Mouse (Mus musculus): ENCODE results near the gene Ovca2. TPM values are rescaled to one million over a fixed set of nuclear protein-coding genes. Genes with fewer than 3 reads are reported as not detected.

The Ovca2 gene
- polyA plus RNA-seq, 1 experiment from 2014 or later = 19.4 TPM

- Histone ChIP-seq H3K27me3 (ENCODE audit: control insufficient read depth, insufficient read depth, low read length) (peaks cover 34% of the 10 kb centered on the region), H3K9ac (ENCODE audit: low read length) (peak overlapping the region; percentile 86), H3K4me2 (ENCODE audit: low read depth, low read length) (peak overlapping the region; percentile 88), H3K9me3 (replicated peaks; ENCODE audit: control insufficient read depth, low read length) (no peaks in the 10 kb centered on the region), H3K4me1 (ENCODE audit: control insufficient read depth, insufficient read depth, low read length) (peaks cover 46% of the 10 kb centered on the region), H3K36me3 (ENCODE audit: control insufficient read depth, insufficient read depth, low read length) (no peaks in the 10 kb centered on the region), H3K27ac (ENCODE audit: low read length) (peak overlapping the region; percentile 94), H3K4me3 (replicated peaks; ENCODE audit: low read length) (peak overlapping the region; percentile 73)
- WGBS = under 1% methylated on average over 82 of the region's 83 CpGs
- ATAC-seq (ENCODE audit: insufficient read depth, low FRiP score) = peak; percentile 46; the same call in 1 of the 2 replicates
These were observed 9.9 kb downstream of the Ovca2 start for GRCm38 (mm10) chr11:75168590-75169361.

- H3K4me2 ChIP-seq (ENCODE audit: low read depth, low read length) = peak overlapping the region; percentile 88
- H3K36me3 ChIP-seq (ENCODE audit: control insufficient read depth, insufficient read depth, low read length) = peaks cover 1% of the 10 kb centered on the region; the same call in 1 of the 2 replicates
- peaks cover 31% of the 10 kb centered on the region for H3K27me3 ChIP-seq (ENCODE audit: control insufficient read depth, insufficient read depth, low read length)
- WGBS = 7% methylated on average over 61 of the region's 63 CpGs
- H3K4me3 ChIP-seq (replicated peaks; ENCODE audit: low read length) = peak overlapping the region; percentile 73
- H3K27ac ChIP-seq (ENCODE audit: low read length) = peak overlapping the region; percentile 94
- H3K4me1 ChIP-seq (ENCODE audit: control insufficient read depth, insufficient read depth, low read length) = peaks cover 53% of the 10 kb centered on the region
- peak overlapping the region; percentile 86 for H3K9ac ChIP-seq (ENCODE audit: low read length)
- ATAC-seq (ENCODE audit: insufficient read depth, low FRiP score) = no peak
- H3K9me3 ChIP-seq (replicated peaks; ENCODE audit: control insufficient read depth, low read length) = no peaks in the 10 kb centered on the region
These were observed 10.7 kb downstream of the Ovca2 start for GRCm38 (mm10) chr11:75167643-75168589.

- Histone ChIP-seq H3K27me3 (ENCODE audit: control insufficient read depth, insufficient read depth, low read length) (peaks cover 23% of the 10 kb centered on the region), H3K4me1 (ENCODE audit: control insufficient read depth, insufficient read depth, low read length) (peaks cover 55% of the 10 kb centered on the region), H3K4me2 (ENCODE audit: low read depth, low read length) (peak overlapping the region; percentile 88), H3K9me3 (replicated peaks; ENCODE audit: control insufficient read depth, low read length) (no peaks in the 10 kb centered on the region), H3K27ac (ENCODE audit: low read length) (peak overlapping the region; percentile 94), H3K36me3 (ENCODE audit: control insufficient read depth, insufficient read depth, low read length) (peaks cover 5% of the 10 kb centered on the region; the same call in 1 of the 2 replicates), H3K4me3 (replicated peaks; ENCODE audit: low read length) (peak overlapping the region; percentile 73), H3K9ac (ENCODE audit: low read length) (peak overlapping the region; percentile 86)
- 5% methylated on average over 67 of the region's 68 CpGs for WGBS
- ATAC-seq (ENCODE audit: insufficient read depth, low FRiP score) = no peak
These were observed 11.6 kb downstream of the Ovca2 start for GRCm38 (mm10) chr11:75166861-75167642.

GRCm38 (mm10) chr11:75166193-75166842, 12.3 kb downstream of the Ovca2 start:
- peaks cover 60% of the 10 kb centered on the region for H3K4me1 ChIP-seq (ENCODE audit: control insufficient read depth, insufficient read depth, low read length)

GRCm38 (mm10) chr11:75165441-75166192, 13.0 kb downstream of the Ovca2 start:
- Histone ChIP-seq H3K27ac (ENCODE audit: low read length) (peak overlapping the region; percentile 94), H3K27me3 (ENCODE audit: control insufficient read depth, insufficient read depth, low read length) (peaks cover 17% of the 10 kb centered on the region), H3K4me2 (ENCODE audit: low read depth, low read length) (peak overlapping the region; percentile 88), H3K4me3 (replicated peaks; ENCODE audit: low read length) (peak overlapping the region; percentile 73), H3K4me1 (ENCODE audit: control insufficient read depth, insufficient read depth, low read length) (peaks cover 57% of the 10 kb centered on the region), H3K9me3 (replicated peaks; ENCODE audit: control insufficient read depth, low read length) (no peaks in the 10 kb centered on the region), H3K36me3 (ENCODE audit: control insufficient read depth, insufficient read depth, low read length) (peaks cover 5% of the 10 kb centered on the region; the same call in 1 of the 2 replicates), H3K9ac (ENCODE audit: low read length) (peak overlapping the region; percentile 86)
- 11% methylated on average over 54 of the region's 54 CpGs for WGBS
- ATAC-seq (ENCODE audit: insufficient read depth, low FRiP score) = peak; percentile 5; the same call in 1 of the 2 replicates

More at GRCm38 (mm10) chr11:75166193-75166842, 12.3 kb downstream of the Ovca2 start:
- no peaks in the 10 kb centered on the region for H3K9me3 ChIP-seq (replicated peaks; ENCODE audit: control insufficient read depth, low read length)
- no peak for ATAC-seq (ENCODE audit: insufficient read depth, low FRiP score)
- peaks cover 5% of the 10 kb centered on the region; the same call in 1 of the 2 replicates for H3K36me3 ChIP-seq (ENCODE audit: control insufficient read depth, insufficient read depth, low read length)
- 10% methylated on average over 55 of the region's 55 CpGs for WGBS
- H3K27me3 ChIP-seq (ENCODE audit: control insufficient read depth, insufficient read depth, low read length) = peaks cover 22% of the 10 kb centered on the region
- peak overlapping the region; percentile 73 for H3K4me3 ChIP-seq (replicated peaks; ENCODE audit: low read length)
- H3K4me2 ChIP-seq (ENCODE audit: low read depth, low read length) = peak overlapping the region; percentile 88
- peak overlapping the region; percentile 94 for H3K27ac ChIP-seq (ENCODE audit: low read length)
- peak overlapping the region; percentile 86 for H3K9ac ChIP-seq (ENCODE audit: low read length)

GRCm38 (mm10) chr11:75164750-75165149, 13.9 kb downstream of the Ovca2 start:
- Histone ChIP-seq H3K4me2 (ENCODE audit: low read depth, low read length) (peak overlapping the region; percentile 88), H3K4me3 (replicated peaks; ENCODE audit: low read length) (peak overlapping the region; percentile 73), H3K27ac (ENCODE audit: low read length) (peak overlapping the region; percentile 94), H3K27me3 (ENCODE audit: control insufficient read depth, insufficient read depth, low read length) (peaks cover 11% of the 10 kb centered on the region), H3K4me1 (ENCODE audit: control insufficient read depth, insufficient read depth, low read length) (peaks cover 56% of the 10 kb centered on the region), H3K9ac (ENCODE audit: low read length) (peak overlapping the region; percentile 86), H3K9me3 (replicated peaks; ENCODE audit: control insufficient read depth, low read length) (no peaks in the 10 kb centered on the region), H3K36me3 (ENCODE audit: control insufficient read depth, insufficient read depth, low read length) (peaks cover 5% of the 10 kb centered on the region; the same call in 1 of the 2 replicates)
- no peak for ATAC-seq (ENCODE audit: insufficient read depth, low FRiP score)
- 22% methylated on average over 15 of the region's 15 CpGs for WGBS

- peaks cover 11% of the 10 kb centered on the region for H3K27me3 ChIP-seq (ENCODE audit: control insufficient read depth, insufficient read depth, low read length)
- H3K9ac ChIP-seq (ENCODE audit: low read length) = peak overlapping the region; percentile 86
- peak overlapping the region; percentile 73 for H3K4me3 ChIP-seq (replicated peaks; ENCODE audit: low read length)
- H3K27ac ChIP-seq (ENCODE audit: low read length) = peak overlapping the region; percentile 94
- 53% methylated on average over 2 of the region's 2 CpGs for WGBS
- no peaks in the 10 kb centered on the region for H3K9me3 ChIP-seq (replicated peaks; ENCODE audit: control insufficient read depth, low read length)
- peaks cover 5% of the 10 kb centered on the region; the same call in 1 of the 2 replicates for H3K36me3 ChIP-seq (ENCODE audit: control insufficient read depth, insufficient read depth, low read length)
- peak overlapping the region; percentile 88 for H3K4me2 ChIP-seq (ENCODE audit: low read depth, low read length)
- no peak for ATAC-seq (ENCODE audit: insufficient read depth, low FRiP score)
- H3K4me1 ChIP-seq (ENCODE audit: control insufficient read depth, insufficient read depth, low read length) = peaks cover 54% of the 10 kb centered on the region
These were observed 14.6 kb downstream of the Ovca2 start for GRCm38 (mm10) chr11:75164051-75164450.

Data from stomach, embryonic 16.5 days (tissue).